Mouse (Mus musculus) heart, adult 18-20 months (tissue): ENCODE measurements at regions not wholly inside any gene's neighbourhood (a gene's known extent, or its start where the extent isn't known, plus 50 kb on each side); places are given as distances from the start of the nearest gene placed in this dataset.
"Not testable (repeated sequence)": the region's sequence is repeated elsewhere in the genome, so short reads cannot be mapped to it uniquely, and the experiment has no call there.

Experiments
- DNase-seq, 2 experiments: peaks; one replicate each; pipeline ENCODE4 v3.0.0; 2021 to 2022; ENCODE audit warnings: mixed read lengths in 1 of 2

DNA sequence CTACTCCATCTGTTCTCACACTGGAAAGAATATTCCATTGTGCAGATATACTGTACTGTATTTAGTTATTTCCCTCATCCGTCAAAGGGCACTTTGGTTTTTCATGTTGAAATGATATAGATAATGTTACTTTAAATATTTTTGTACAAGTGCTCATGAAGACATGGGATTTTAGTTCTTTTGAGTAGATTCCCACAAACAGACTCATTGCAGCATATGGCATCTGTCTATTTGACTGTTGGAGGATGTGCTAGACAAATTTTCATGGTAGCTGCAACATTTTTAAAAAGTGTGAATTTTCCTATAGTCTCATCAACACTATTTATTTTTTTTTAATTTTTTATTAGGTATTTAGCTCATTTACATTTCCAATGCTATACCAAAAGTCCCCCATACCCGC is 502.5 kb downstream of the Hdgfl1 start:
- no peak for DNase-seq

DNA sequence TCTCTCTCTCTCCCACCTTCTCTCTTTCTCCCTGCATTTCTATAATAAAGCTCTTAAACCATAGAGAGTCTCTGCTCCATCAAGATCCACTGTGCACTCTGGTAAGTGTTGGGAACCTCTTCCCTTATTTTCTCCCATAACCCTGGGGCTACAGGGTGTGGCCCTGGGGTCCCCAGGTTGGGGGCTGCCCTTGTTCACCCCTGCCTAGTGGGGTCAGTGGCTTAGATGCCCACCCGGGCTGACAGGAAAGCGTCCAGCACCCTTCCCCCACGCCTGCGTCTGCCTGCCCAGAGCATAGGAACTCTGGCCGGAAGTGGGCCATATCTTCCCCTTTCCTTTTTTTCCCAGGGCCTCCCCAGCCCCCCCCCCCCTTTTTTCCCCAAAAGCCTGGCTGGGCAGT is 534.0 kb downstream of the Hdgfl1 start:
- no peak for DNase-seq

GRCm38 (mm10) chr13:26234703-26235102 is 535.3 kb downstream of the Hdgfl1 start:
- DNase-seq, result no peak

- DNase-seq, result no peak
These were observed 552.7 kb downstream of the Hdgfl1 start for GRCm38 (mm10) chr13:26217299-26217698.

DNA sequence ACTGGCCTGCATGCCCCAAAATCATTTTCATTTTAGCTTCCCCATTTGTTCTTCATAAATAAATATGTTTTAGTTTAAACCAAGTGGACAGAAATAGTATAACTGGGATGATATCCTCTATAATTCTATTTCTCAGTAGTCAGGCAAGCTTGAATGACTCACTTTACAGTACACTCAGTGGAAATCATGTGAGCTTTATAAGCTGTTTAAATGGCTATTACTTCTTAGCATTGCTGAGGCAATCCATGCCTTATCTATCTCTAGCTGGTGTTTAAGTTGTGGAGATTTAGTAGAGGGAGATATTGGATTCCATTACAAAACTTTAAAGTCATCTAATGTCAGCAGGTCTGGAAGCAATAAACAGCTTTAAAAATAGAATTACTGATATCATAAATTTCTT is 553.4 kb downstream of the Hdgfl1 start:
- DNase-seq, result no peak

DNA sequence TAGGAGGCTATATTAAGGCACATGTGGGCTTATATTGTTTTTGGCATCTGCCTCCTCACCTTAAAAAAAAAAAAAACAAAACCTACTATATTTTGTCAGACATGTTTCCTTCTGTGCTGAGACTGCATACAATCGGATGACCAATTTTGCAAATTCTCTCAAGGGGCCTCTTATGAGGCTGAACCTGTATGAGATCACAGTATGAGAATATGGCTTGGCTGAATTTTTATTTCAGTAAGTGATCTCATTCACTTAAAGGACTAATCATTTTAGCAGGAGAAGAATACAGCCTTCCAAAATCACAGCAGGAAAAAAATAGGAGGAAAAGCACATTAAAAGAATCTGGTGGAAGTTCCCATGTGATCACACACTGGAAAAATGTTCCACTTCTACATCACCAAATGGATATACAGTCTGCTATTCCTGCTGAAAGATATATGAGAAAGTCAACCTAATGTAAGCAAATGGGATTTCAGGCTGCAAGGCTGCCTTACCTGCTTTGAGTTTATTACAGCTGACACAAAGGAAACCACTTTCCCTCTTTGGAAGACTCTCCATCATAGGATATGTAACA is 564.3 kb downstream of the Hdgfl1 start:
- no peak for DNase-seq

GRCm38 (mm10) chr13:26194646-26195045 is 575.3 kb downstream of the Hdgfl1 start:
- no peak for DNase-seq

DNA sequence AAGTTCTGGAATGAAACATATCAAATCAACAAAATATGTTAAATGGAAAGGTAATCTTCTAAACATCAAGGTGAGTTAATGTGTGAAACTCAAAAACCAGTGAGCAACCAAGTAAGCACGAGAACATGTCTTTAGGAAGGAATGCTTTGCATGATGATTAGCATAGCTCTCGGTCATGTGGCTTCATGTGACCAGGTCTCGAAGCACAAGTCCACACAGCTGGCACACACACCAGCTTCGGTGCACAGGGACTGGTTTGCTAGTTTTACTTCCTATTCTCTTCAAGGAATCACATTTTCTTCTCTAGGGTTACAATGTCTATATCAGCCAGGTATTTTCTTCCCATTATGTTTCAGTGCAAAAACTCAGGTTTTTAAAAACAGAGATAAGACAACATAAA is 586.1 kb downstream of the Hdgfl1 start:
- no peak for DNase-seq

- no peak for DNase-seq
These were observed 598.0 kb downstream of the Hdgfl1 start for GRCm38 (mm10) chr13:26171891-26172482.

- DNase-seq, result peak; percentile 5 to 21
These were observed 600.3 kb downstream of the Hdgfl1 start for GRCm38 (mm10) chr13:26169641-26170040.

GRCm38 (mm10) chr13:26158703-26159102 is 611.3 kb downstream of the Hdgfl1 start:
- no peak for DNase-seq

DNA sequence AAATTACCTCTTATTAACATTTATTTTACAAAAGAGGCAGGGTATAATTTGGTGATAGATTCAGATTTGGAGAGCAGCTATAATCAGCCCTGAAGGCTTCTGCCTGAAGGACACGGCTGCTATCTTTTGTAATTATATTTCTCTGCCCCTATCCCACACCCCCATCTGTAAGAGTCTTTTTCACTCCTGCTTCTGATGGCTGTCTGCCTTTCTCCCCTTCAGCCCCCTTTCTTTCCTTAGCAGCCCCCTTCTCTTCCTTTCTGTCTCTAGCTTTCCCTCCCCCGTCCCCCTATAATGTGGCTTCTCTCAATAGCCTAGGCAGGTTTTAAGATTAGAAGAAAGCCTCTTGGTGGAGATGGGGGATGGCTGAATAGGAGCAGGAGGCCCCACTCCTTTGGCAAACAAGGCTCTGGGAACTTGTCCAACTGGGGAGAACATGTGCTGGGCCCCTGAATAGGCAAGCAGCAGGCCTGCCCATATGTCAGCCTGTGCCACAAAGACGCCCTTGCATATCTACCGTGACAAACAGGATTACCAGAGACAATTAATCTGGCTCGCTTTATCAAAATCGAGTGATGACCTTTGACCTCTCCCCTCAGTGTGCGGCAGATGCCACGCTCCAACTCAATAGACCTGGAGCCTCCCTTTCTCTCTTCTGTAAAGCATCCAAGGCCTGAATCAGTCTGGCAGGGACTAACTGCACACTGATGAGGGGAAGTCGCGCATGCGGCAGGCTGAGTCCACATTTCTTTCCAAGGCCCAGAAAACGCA is 615.1 kb downstream of the Hdgfl1 start:
- DNase-seq, result peak in 1 of 2 experiments; percentile 1

- DNase-seq, result no peak
These were observed 615.7 kb downstream of the Hdgfl1 start for GRCm38 (mm10) chr13:26154251-26154650.

DNA sequence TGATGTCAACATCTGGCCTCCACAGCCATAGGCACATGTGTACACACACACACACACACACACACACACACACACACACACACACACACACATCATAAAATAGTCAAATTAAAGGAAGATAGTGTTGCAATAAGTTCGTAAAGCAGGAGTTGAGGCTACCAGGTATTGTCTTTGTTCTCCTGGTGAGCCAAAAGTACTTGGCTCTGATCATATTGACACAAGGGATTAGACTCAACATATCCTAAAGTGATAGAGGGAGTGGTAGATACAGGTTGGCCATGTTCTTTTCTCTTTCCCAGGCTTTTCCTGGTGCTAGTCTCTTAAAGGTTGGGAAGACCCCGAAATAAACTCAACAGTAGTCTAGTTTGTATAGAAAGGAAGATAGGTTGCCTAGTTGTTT is 616.9 kb downstream of the Hdgfl1 start:
- DNase-seq, result no peak

GRCm38 (mm10) chr13:26150426-26150825 is 619.5 kb downstream of the Hdgfl1 start:
- DNase-seq, result no peak

DNA sequence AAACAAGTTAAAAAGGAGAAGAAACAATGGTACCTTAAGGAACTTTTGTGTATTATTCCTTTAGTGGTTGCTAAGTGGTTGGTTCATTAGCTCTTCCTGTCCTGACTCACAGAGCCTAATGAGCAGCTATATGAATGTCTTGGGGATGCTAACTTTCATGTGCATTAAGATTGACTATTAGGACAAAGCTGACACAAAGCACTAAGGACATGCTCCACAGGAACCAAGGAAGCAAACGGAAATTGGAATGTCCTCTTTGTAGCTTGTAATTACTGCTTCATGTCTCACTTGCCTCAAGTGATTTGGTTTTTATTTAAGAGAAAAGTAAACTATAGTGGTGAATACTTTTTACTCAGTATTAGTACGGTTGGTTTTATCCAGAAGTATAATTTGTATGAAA is 627.2 kb downstream of the Hdgfl1 start:
- DNase-seq, result no peak

- DNase-seq, result no peak
These were observed 650.6 kb downstream of the Hdgfl1 start for GRCm38 (mm10) chr13:26119363-26119762.

DNA sequence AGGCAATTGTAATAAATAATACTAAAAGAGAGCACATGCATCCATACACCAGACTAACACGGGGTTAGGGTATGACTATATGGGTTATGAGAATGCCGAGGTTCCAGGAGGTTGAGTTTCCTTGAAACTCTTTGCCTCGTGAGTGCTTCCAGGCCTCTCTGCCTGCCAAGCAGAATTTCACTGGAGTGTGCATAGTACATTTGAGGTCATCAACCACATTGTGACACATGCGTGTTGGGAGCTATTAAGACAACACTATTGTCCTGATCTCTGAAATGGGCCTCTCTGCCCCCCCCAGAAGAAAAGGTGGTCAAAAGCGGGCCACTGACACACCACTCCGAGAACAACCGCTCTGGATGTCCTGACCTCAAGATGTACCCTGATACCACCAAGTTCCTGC is 655.8 kb downstream of the Hdgfl1 start:
- DNase-seq, result no peak

- DNase-seq, result not testable (repeated sequence)
These were observed 656.2 kb downstream of the Hdgfl1 start for GRCm38 (mm10) chr13:26113723-26114122.

DNA sequence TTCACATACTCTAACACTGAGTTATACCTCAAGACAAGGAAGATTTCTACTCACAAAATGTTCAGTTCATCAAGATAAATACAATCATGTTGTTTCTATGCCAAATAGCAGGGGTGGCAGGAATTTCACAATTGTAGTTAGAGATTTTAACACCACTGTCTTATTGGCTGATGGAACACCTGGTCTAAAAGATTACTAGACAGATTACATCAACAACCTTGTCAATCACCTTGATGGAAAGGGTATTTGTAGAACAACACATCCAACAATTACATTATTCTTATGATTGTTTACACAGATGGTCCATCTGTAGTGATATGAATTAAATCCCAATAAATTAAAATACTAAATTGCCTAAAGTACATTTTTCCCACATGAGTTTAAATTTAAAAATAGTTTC is 657.4 kb downstream of the Hdgfl1 start:
- no peak for DNase-seq

DNA sequence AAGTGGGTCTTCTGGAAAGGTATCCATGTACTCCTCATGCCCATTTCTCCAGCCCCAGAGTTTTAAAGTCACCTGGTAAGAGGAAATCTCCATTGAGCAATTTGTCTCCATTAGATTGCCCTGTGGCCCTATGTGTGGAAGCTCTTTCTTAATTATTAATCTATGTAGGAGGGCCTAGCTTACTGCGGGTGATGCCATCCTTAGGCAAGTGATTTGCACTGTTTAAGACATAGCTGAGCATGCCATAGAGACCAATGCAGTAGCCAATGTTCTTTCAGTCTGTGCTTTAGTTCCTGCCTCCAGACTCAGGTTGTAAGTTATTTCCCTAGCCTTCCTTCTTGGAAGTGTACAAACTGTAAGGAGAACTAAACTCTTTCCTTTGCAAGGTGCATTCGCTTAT is 661.0 kb downstream of the Hdgfl1 start:
- no peak for DNase-seq

GRCm38 (mm10) chr13:26088727-26089126 is 681.2 kb downstream of the Hdgfl1 start:
- DNase-seq, result no peak

DNA sequence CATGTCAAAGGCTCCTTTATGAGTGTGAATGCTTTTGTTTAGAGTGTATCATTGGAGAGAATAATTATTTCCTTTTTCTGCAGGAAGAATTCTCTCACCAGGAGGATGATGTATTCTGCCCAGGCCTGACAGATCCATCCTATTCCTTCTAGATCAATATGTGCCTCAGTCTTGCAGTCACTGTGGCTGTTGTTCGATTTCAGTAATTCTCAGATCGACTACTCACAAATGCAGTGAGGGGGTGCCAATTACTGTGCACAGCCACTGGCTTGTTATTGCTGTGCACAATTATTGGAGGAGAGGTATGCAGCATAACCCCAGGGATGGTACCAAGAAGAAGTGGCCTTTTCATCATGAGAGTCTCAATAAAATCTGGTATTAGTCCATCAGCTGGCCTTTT is 689.2 kb downstream of the Hdgfl1 start:
- no peak for DNase-seq

GRCm38 (mm10) chr13:26080302-26080701 is 689.7 kb downstream of the Hdgfl1 start:
- DNase-seq, result no peak
